Mouse (Mus musculus): ENCODE measurements at regions not wholly inside any gene's neighbourhood (a gene's known extent, or its start where the extent isn't known, plus 50 kb on each side); places are given as distances from the start of the nearest gene placed in this dataset.

DNA sequence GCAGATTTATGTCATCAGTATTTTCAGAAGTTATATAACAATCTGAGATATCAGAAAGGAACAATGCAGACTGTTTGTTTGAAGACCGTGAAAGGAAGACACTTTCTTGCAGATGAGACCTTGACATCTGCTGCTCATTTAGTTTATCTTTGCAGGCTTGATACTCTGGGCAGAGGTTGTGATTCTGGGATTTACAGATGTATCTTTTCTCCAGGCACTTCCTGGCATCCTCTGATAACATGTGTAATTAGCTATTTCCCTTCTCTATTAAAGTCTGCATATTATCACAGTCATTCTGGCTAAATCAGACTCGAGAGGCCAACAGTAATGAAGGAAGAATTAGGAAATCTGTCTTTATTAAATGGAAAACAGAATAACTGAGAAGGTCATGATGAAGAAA lies 268.7 kb upstream of the Slco3a1 start:
- Histone ChIP-seq H3K36me3 (ENCODE audit: control insufficient read depth, insufficient read depth, low read length, poor library complexity, severe bottlenecking) (no peaks in the 10 kb centered on the region), H3K9ac (ENCODE audit: insufficient read depth, low read depth, low read length, poor library complexity, severe bottlenecking) (no peak overlapping the region), H3K4me3 (ENCODE audit: insufficient read depth in 1 of 2, low read depth in 1 of 2, low read length in 2 of 2, poor library complexity in 1 of 2, severe bottlenecking in 1 of 2) (no peak overlapping the region), H3K4me1 (ENCODE audit: control insufficient read depth in 2 of 2, insufficient read depth in 2 of 2, low read length in 2 of 2, poor library complexity in 1 of 2) (no peaks in the 10 kb centered on the region), H3K9me3 (ENCODE audit: control insufficient read depth, insufficient read depth, low read depth, low read length) (no peaks in the 10 kb centered on the region), H3K27ac (ENCODE audit: insufficient read depth, low read depth, low read length, poor library complexity, severe bottlenecking) (no peak overlapping the region)
- DNase-seq (ENCODE audit: low read depth, low spot score) = no peak
- in situ Hi-C loops (cut with MboI; ENCODE audit: low sequenced_read_pairs in 2 of 2, unreplicated experiment in 2 of 2) = no loop called here
- TF ChIP-seq ZC3H11A (IDR thresholded peaks at IDR 0.05; ENCODE audit: borderline replicate concordance, low read depth, low read length) (no peak), MAFK (IDR thresholded peaks at IDR 0.05; ENCODE audit: insufficient read depth, low read depth, low read length) (no peak), ZNF384 (IDR thresholded peaks at IDR 0.05; ENCODE audit: low read depth, low read length) (no peak), HCFC1 (IDR thresholded peaks at IDR 0.05; ENCODE audit: borderline replicate concordance, insufficient read depth, low read length) (no peak), CHD2 (IDR thresholded peaks at IDR 0.05; ENCODE audit: low read depth, low read length) (no peak)

DNA sequence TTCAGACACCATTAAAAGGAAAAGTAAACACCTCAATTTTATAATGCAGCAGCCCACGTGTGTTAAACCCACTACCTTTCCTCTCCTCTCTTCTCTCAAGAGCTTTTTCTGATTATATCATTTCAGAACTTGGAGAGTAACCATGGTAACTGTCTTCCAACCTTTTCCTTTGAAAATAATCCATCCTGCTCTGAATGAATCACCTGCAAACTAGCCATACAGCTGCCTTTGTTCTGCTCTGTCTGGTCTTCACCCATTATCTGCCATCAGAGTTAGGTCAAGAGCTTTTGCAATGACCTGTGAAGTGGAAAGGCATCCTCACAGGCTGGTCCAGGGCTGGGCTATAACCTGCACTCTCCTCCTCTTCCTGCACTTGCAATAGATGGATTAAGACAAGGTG lies 238.7 kb upstream of the Slco3a1 start:
- in situ Hi-C loops (cut with MboI; ENCODE audit: low sequenced_read_pairs in 2 of 2, unreplicated experiment in 2 of 2) = no loop called here
- no peak for DNase-seq (ENCODE audit: low read depth, low spot score)
- TF ChIP-seq CHD2 (IDR thresholded peaks at IDR 0.05; ENCODE audit: low read depth, low read length) = no peak
- TF ChIP-seq ZNF384 (IDR thresholded peaks at IDR 0.05; ENCODE audit: low read depth, low read length) = no peak
- no peak for TF ChIP-seq HCFC1 (IDR thresholded peaks at IDR 0.05; ENCODE audit: borderline replicate concordance, insufficient read depth, low read length)
- no peak for TF ChIP-seq ZC3H11A (IDR thresholded peaks at IDR 0.05; ENCODE audit: borderline replicate concordance, low read depth, low read length)
- TF ChIP-seq MAFK (IDR thresholded peaks at IDR 0.05; ENCODE audit: insufficient read depth, low read depth, low read length) = no peak
- Histone ChIP-seq H3K36me3 (ENCODE audit: control insufficient read depth, insufficient read depth, low read length, poor library complexity, severe bottlenecking) (no peaks in the 10 kb centered on the region), H3K9ac (ENCODE audit: insufficient read depth, low read depth, low read length, poor library complexity, severe bottlenecking) (no peak overlapping the region), H3K9me3 (ENCODE audit: control insufficient read depth, insufficient read depth, low read depth, low read length) (no peaks in the 10 kb centered on the region), H3K27ac (ENCODE audit: insufficient read depth, low read depth, low read length, poor library complexity, severe bottlenecking) (no peak overlapping the region), H3K4me1 (ENCODE audit: control insufficient read depth in 2 of 2, insufficient read depth in 2 of 2, low read length in 2 of 2, poor library complexity in 1 of 2) (no peaks in the 10 kb centered on the region), H3K4me3 (ENCODE audit: insufficient read depth in 1 of 2, low read depth in 1 of 2, low read length in 2 of 2, poor library complexity in 1 of 2, severe bottlenecking in 1 of 2) (no peak overlapping the region)

GRCm38 (mm10) chr7:74788696-74789095 lies 234.1 kb upstream of the Slco3a1 start:
- DNase-seq (ENCODE audit: low read depth, low spot score) = no peak
- TF ChIP-seq MAFK (IDR thresholded peaks at IDR 0.05; ENCODE audit: insufficient read depth, low read depth, low read length) = no peak
- no peak for TF ChIP-seq ZNF384 (IDR thresholded peaks at IDR 0.05; ENCODE audit: low read depth, low read length)
- no peak for TF ChIP-seq HCFC1 (IDR thresholded peaks at IDR 0.05; ENCODE audit: borderline replicate concordance, insufficient read depth, low read length)
- no peak for TF ChIP-seq ZC3H11A (IDR thresholded peaks at IDR 0.05; ENCODE audit: borderline replicate concordance, low read depth, low read length)
- TF ChIP-seq CHD2 (IDR thresholded peaks at IDR 0.05; ENCODE audit: low read depth, low read length) = no peak
- H3K9ac ChIP-seq (ENCODE audit: insufficient read depth, low read depth, low read length, poor library complexity, severe bottlenecking) = no peak overlapping the region
- in situ Hi-C loops (cut with MboI; ENCODE audit: low sequenced_read_pairs in 2 of 2, unreplicated experiment in 2 of 2) = no loop called here
- H3K9me3 ChIP-seq (ENCODE audit: control insufficient read depth, insufficient read depth, low read depth, low read length) = no peaks in the 10 kb centered on the region
- no peak overlapping the region for H3K27ac ChIP-seq (ENCODE audit: insufficient read depth, low read depth, low read length, poor library complexity, severe bottlenecking)
- no peak overlapping the region for H3K4me3 ChIP-seq (ENCODE audit: insufficient read depth in 1 of 2, low read depth in 1 of 2, low read length in 2 of 2, poor library complexity in 1 of 2, severe bottlenecking in 1 of 2)
- H3K36me3 ChIP-seq (ENCODE audit: control insufficient read depth, insufficient read depth, low read length, poor library complexity, severe bottlenecking) = no peaks in the 10 kb centered on the region
- H3K4me1 ChIP-seq (ENCODE audit: control insufficient read depth in 2 of 2, insufficient read depth in 2 of 2, low read length in 2 of 2, poor library complexity in 1 of 2) = no peaks in the 10 kb centered on the region

DNA sequence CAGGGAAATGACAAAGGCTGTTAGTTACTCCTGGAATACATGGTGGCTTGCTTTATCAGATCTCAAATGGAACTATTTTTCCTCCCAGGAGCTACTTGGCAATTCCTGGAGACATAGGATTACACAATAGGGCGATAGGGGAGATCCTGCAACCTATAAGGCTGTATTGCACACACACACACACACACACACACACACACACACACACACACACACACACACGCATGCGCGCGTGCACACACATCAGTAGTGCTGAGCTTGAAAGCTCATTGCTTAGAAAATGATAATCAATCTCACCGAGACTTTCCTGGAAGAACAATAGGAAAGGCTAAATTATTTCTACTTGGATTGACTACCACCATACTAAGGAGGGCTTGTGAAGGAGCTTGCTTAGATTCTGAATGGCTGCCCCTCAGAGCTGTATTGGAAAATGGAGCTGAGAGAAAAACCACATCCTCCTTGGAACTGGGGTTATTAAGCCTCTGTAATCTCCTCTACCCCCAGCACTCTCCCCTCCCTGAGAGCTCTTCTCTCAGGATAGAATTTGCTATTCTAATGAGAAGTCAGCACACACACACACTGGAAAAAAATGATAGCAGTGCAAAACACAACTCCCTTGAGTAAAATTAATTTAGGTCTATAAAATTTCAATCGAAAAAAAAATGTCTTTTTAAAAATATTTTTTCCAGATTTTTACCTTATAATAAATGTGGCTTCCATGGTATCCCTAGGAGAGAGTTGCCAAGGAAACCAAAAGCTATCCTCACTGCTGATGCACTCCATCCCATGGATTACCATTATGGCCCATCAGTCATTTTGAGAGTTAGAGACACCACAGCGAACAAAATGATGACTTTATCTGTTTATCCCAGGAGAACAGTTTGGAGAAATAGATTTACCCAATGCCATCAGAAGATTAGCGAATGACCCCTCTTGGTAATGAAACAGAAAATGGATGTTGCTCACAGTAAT lies 217.1 kb upstream of the Slco3a1 start:
- Histone ChIP-seq H3K36me3 (ENCODE audit: control insufficient read depth, insufficient read depth, low read length, poor library complexity, severe bottlenecking) (no peaks in the 10 kb centered on the region), H3K4me3 (ENCODE audit: insufficient read depth in 1 of 2, low read depth in 1 of 2, low read length in 2 of 2, poor library complexity in 1 of 2, severe bottlenecking in 1 of 2) (no peak overlapping the region), H3K9ac (ENCODE audit: insufficient read depth, low read depth, low read length, poor library complexity, severe bottlenecking) (no peak overlapping the region), H3K4me1 (ENCODE audit: control insufficient read depth in 2 of 2, insufficient read depth in 2 of 2, low read length in 2 of 2, poor library complexity in 1 of 2) (no peaks in the 10 kb centered on the region), H3K9me3 (ENCODE audit: control insufficient read depth, insufficient read depth, low read depth, low read length) (no peaks in the 10 kb centered on the region), H3K27ac (ENCODE audit: insufficient read depth, low read depth, low read length, poor library complexity, severe bottlenecking) (no peak overlapping the region)
- in situ Hi-C loops (cut with MboI; ENCODE audit: low sequenced_read_pairs in 2 of 2, unreplicated experiment in 2 of 2) = no loop called here
- TF ChIP-seq HCFC1 (IDR thresholded peaks at IDR 0.05; ENCODE audit: borderline replicate concordance, insufficient read depth, low read length) = no peak
- no peak for TF ChIP-seq ZNF384 (IDR thresholded peaks at IDR 0.05; ENCODE audit: low read depth, low read length)
- TF ChIP-seq ZC3H11A (IDR thresholded peaks at IDR 0.05; ENCODE audit: borderline replicate concordance, low read depth, low read length) = no peak
- no peak for TF ChIP-seq CHD2 (IDR thresholded peaks at IDR 0.05; ENCODE audit: low read depth, low read length)
- no peak for TF ChIP-seq MAFK (IDR thresholded peaks at IDR 0.05; ENCODE audit: insufficient read depth, low read depth, low read length)
- no peak for DNase-seq (ENCODE audit: low read depth, low spot score)
